Mouse (Mus musculus) spleen, adult 2 months (tissue): ENCODE measurements around the gene Arrb2.

Experiments used
- CTCF ChIP-seq: fragments of 200-500 bp; IDR thresholded peaks from 2 replicates; pipeline ENCODE4 v1.5.1; 2011; ENCODE audit warnings: mild to moderate bottlenecking, inconsistent platforms; ENCODE audit not compliant: insufficient read depth, insufficient read length, insufficient replicate concordance; ENCODE audit errors: extremely low read depth
- POLR2A ChIP-seq: fragments of 200-500 bp; IDR thresholded peaks from 2 replicates; pipeline ENCODE4 v1.6.1; 2011; ENCODE audit warnings: low read depth, low read length, inconsistent platforms

GRCm38 (mm10) chr11:70474872-70475534 is 42.6 kb downstream of the Arrb2 start:
- TF ChIP-seq CTCF = no peak
- TF ChIP-seq POLR2A = no peak
